Comparison of ENCODE assay signal across 19 mouse cellular contexts in genomic region chr15:40387746-40388145, GRCm38 (mm10).
"Had no signal": no experiment of that assay in that cellular context is flagged by ENCODE, and none has a peak within 500 bp of the region (broad histone marks: within the 10 kb centered on the region; RNA-seq: fewer than 3 reads in every experiment).

No protein-coding gene starts in this region.

- H3K9ac ChIP-seq: lung, embryonic 15.5 days; midbrain, embryonic 12.5 days; neural tube, embryonic 13.5 days; neural tube, embryonic 15.5 days had no signal

- H3K27ac ChIP-seq: lung, embryonic 15.5 days; midbrain, embryonic 10.5 days; midbrain, embryonic 12.5 days; neural tube, embryonic 13.5 days; neural tube, embryonic 15.5 days had no signal

- ATAC-seq: lung, postnatal 0 days; midbrain, embryonic 16.5 days had no signal

- H3K4me2 ChIP-seq: lung, embryonic 15.5 days; midbrain, embryonic 12.5 days; neural tube, embryonic 13.5 days; neural tube, embryonic 15.5 days had no signal

- H3K4me3 ChIP-seq: lung, embryonic 15.5 days; midbrain, embryonic 10.5 days; midbrain, embryonic 12.5 days; myocyte; neural tube, embryonic 13.5 days; neural tube, embryonic 15.5 days had no signal

- H3K9me3 ChIP-seq: lung, embryonic 15.5 days; midbrain, embryonic 10.5 days; neural tube, embryonic 13.5 days; neural tube, embryonic 15.5 days had no signal

- DNase-seq: lung, adult 18-20 months; lung, postnatal 4 days; midbrain, embryonic 14.5 days; retina, postnatal 1 day; right cerebral cortex, adult 18-20 months; right cerebral cortex, postnatal 25 days; right cerebral cortex, postnatal 4 days; spleen, adult 18-20 months; thymus, adult 2 months; thymus, postnatal 25 days; thymus, postnatal 4 days had no signal

- H3K27me3 ChIP-seq: lung, embryonic 15.5 days; midbrain, embryonic 12.5 days; neural tube, embryonic 13.5 days; neural tube, embryonic 15.5 days had no signal

- H3K36me3 ChIP-seq: lung, embryonic 15.5 days; midbrain, embryonic 10.5 days; midbrain, embryonic 12.5 days; neural tube, embryonic 13.5 days; neural tube, embryonic 15.5 days had no signal

- H3K4me1 ChIP-seq: lung, embryonic 15.5 days; midbrain, embryonic 10.5 days; midbrain, embryonic 12.5 days; neural tube, embryonic 13.5 days; neural tube, embryonic 15.5 days had no signal
